Mouse (Mus musculus) small intestine, adult 2 months (tissue): ENCODE measurements around the gene Eif2b1.

ENCODE experiments used
- CTCF ChIP-seq: fragments of 200-500 bp; IDR thresholded peaks from 2 replicates; pipeline ENCODE4 v1.5.1; 2012; ENCODE audit warnings: low read depth, mild to moderate bottlenecking, control low read depth, inconsistent platforms, low read length, moderate library complexity, mixed read lengths; ENCODE audit not compliant: insufficient replicate concordance, insufficient read length; ENCODE audit errors: extremely low read depth
- POLR2A ChIP-seq: fragments of 200-500 bp; IDR thresholded peaks from 2 replicates; pipeline ENCODE4 v1.6.1; 2012; ENCODE audit warnings: low read depth, mild to moderate bottlenecking, control low read depth, inconsistent platforms, low read length, moderate library complexity

- no peak for TF ChIP-seq POLR2A
- no peak for TF ChIP-seq CTCF
Measured at GRCm38 (mm10) chr5:124575467-124575866, 3.5 kb downstream of the Eif2b1 start.
